Mouse (Mus musculus) layer of hippocampus, postnatal 10 days (tissue): ENCODE measurements around the gene Arfrp1. TPM values are rescaled to one million over a fixed set of nuclear protein-coding genes. Genes with fewer than 3 reads are reported as not detected.

ENCODE experiments used
- DNase-seq, 2 experiments: peaks; one replicate each; pipeline ENCODE4 v3.0.0; 2021; ENCODE audit warnings: low spot score in 2 of 2
- total RNA-seq, 2 experiments: library from RNA; stranded (reverse); gene quantifications; 2 replicates each; pipeline ENCODE4 v1.2.3; 2021

The Arfrp1 gene
- total RNA-seq, 2 experiments from 2014 or later, result 35.4 to 40.8 TPM

DNA sequence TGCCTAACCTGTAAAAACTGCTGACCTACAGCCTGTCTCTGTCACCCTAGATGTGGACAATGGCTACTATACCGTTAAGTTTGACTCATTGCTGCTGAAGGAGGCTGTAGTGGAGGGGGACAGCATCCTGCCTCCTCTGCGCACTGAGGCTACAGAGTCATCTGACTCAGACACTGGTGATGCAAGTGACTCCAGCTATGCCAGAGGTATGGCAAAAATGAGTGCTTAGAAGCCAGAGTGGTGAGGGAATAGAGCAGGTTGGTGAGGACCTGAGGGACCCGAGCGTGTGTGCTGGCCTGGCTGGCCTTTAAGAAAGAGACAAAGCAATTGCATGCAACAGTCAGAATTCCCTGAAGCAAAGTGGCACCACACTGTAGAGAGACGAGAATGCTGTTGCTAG, 13.5 kb upstream of the Arfrp1 start:
- DNase-seq, result no peak

GRCm38 (mm10) chr2:181377230-181377629, 12.0 kb upstream of the Arfrp1 start:
- DNase-seq, result no peak

DNA sequence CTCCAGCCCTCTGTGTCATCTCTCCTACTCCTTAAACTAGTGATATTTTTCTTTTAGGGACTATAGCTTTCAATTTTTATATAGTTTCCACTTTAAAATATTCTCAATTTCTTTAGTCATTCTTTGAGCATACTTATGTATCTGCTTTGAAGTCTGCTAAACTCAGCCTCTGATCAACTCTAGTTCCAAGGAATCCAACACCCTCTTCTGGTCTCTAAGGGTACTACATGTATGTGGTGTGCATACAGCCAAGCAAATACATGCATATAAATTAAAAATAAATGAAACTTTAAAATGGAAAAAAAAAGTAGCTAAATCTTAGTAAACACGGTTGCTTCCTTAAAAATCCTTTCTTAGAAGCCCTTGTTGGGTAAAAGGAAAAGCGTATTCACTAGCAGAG, 10.6 kb upstream of the Arfrp1 start:
- DNase-seq, result no peak

DNA sequence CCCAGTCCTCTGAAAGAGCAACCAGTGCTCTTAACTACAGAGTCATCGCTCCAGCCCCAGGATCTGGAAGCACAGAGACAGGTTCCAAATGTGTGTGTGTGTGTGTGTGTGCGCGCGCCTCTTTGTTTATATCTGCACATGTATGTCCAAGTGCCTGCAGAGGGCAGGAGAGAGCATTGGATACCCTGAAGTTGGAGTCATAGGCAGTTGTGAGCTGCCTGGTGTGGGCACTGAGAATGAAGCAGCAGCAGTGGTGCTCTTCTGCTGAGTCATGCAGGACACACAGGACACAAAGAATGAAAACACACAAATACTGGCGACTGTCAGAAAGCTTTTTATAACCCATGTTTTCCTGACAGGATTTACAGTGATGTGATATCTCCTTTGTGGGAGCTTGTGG, 4.8 kb upstream of the Arfrp1 start:
- no peak for DNase-seq

- no peak for DNase-seq
These were observed 461 bp upstream of the Arfrp1 start for GRCm38 (mm10) chr2:181365655-181366075.

- no peak for DNase-seq
These were observed 731 bp downstream of the Arfrp1 start for GRCm38 (mm10) chr2:181364487-181364859.

GRCm38 (mm10) chr2:181363946-181364345, 1.3 kb downstream of the Arfrp1 start:
- DNase-seq, result no peak

- no peak for DNase-seq
These were observed 8.4 kb downstream of the Arfrp1 start for GRCm38 (mm10) chr2:181356780-181357179.

GRCm38 (mm10) chr2:181342766-181343165, 22.4 kb downstream of the Arfrp1 start:
- no peak for DNase-seq

GRCm38 (mm10) chr2:181340426-181340825, 24.8 kb downstream of the Arfrp1 start:
- no peak for DNase-seq

DNA sequence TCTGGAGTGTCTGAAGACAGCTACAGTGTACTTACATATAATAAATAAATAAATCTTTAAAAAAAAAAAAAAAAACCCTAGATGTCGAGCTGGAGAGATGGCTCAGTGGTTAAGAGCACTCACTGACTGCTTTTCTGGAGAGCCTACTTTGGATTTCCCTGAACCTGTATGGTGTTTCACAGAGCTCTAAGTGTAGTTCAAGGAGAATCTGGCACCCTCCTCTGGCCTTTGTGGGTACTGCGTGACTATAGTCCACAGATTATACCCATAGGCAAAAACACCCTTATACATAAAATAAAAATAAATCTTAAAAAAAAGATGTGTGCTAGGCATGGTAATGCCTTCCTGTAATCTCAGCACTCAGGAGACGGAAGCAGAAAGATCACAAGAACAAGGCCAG, 31.2 kb downstream of the Arfrp1 start:
- DNase-seq, result peak; percentile 69 to 78

GRCm38 (mm10) chr2:181332542-181332941, 32.7 kb downstream of the Arfrp1 start:
- no peak for DNase-seq

- no peak for DNase-seq
These were observed 39.1 kb downstream of the Arfrp1 start for GRCm38 (mm10) chr2:181326098-181326497.

DNA sequence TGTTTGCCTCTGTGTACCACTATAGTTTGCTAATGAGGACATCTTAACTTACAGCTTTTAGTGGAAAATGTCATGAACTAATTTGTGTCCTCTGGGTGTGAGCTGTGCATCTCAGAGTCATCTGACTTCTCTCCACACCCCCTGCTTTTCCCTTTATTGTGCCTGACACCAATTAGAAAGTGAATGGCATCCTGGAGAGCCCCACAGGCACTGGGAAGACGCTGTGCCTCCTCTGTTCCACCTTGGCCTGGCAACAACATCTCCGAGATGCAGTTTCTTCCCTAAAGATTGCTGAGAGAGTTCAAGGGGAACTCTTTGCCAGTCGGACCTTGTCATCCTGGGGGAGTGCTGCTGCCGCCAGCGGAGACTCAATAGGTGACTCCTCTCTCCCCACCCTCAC, 43.1 kb downstream of the Arfrp1 start:
- DNase-seq, result no peak

GRCm38 (mm10) chr2:181320103-181320499, 45.1 kb downstream of the Arfrp1 start:
- DNase-seq, result no peak

GRCm38 (mm10) chr2:181319248-181320102, 45.7 kb downstream of the Arfrp1 start, which contains the start of gene Rtel1:
TSS of gene Rtel1 (plus strand) at chr2:181319739.
- peak; percentile 86 for DNase-seq

GRCm38 (mm10) chr2:181314080-181314810, 51.0 kb downstream of the Arfrp1 start, which contains the start of gene Stmn3:
TSS of gene Stmn3 (minus strand) at chr2:181314500.
- DNase-seq, result peak; percentile 80

DNA sequence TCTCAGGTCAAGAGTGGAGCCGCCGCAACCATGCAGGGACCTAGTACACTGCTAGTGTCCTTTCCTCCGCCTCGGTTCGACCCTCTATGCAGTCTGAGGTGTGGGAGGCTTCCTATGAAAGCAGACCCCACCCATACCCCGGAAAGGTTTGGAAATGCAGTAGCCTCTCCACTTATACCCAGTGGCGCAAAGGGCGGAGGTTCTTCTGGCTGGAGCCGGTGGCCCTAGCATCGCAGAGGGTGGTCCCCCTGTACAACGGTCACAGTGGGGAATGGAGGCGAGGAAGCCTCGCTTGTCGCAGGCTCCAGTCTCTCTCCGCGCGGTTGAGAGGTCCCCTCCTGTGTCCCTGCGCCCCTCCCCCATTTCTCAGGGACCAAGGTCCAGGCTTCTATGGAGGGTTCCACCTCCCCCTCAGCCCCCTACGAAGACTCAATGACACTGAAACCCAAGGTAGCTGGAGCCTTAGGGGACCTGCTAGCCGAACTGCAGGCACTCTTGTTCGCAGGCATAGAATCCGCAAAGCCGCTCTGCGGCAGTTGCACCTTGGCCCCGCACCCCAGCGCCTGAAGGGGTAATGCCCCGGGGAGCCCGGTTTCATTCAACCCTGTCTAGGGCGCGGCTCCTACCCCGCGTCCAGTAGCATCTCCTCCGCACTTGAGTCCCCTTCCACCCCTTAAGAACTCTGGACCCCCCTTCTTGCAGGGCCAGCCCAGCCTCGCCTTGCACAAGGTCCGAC, 51.7 kb downstream of the Arfrp1 start:
- peak; percentile 40 to 58 for DNase-seq

DNA sequence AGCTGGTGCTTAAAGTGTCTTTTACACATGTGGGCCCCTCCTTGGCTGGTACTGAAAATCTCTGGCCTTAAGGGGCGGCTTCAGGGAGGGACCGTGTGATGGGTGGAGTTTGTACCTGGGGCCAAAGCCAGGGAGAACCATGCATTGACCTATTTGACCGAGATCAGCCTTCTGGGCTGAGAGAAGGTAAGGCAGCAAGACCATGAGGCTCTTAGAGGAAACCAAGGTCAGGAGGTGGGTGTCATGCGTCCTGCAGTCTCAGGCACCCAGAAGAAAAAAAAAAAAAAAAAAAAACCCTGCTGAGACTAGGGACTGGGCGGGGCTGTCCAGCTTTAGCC, 52.2 kb downstream of the Arfrp1 start:
- DNase-seq, result no peak

DNA sequence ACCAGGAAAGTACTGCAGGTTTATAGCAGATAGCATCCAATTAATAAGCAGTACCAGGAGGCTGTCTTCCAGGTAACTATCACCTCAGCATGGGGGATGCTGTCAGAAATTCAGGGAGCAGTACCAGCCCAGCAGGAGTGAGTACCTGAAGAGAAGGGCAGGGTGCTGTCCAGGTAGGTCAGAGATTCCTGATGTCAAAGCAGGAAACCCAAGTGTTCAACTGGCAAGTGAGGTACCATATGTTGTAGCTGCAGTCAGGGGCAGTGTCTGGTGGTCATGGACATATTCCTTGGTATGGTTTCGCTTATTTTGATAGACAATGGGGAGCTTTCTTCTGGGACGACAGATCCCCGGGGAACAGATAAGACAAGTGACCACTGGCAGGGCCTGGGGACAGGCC, 52.8 kb downstream of the Arfrp1 start:
- DNase-seq, result no peak
